Mouse (Mus musculus) central nervous system, embryonic 14 days (tissue): ENCODE data around the gene Mrps18a. TPM values are rescaled to one million over a fixed set of nuclear protein-coding genes. Genes with fewer than 3 reads are reported as not detected.

ENCODE experiments used
- polyA plus RNA-seq: library from polyadenylated mRNA; depleted of rRNA; stranded (reverse); fragments of >200 nt; gene quantifications from 2 replicates; pipeline ENCODE4 v1.2.3, GENCODE M21; 2012; rRNA removed

The Mrps18a gene
- polyA plus RNA-seq = 92.3 and 96.9 TPM in 2 replicates

GRCm38 (mm10) chr17:46110402-46111289, at the start of gene Mrps18a:
TSS of gene Mrps18a (plus strand) at chr17:46110986.

GRCm38 (mm10) chr17:46143578-46144423, 33.0 kb downstream of the Mrps18a start, which contains the start of gene Rsph9:
TSS of gene Rsph9 (minus strand) at chr17:46144216.

GRCm38 (mm10) chr17:46152847-46153782, 42.3 kb downstream of the Mrps18a start, which contains the start of gene Mad2l1bp:
TSS of gene Mad2l1bp (minus strand) at chr17:46153553.

GRCm38 (mm10) chr17:46160686-46161085, 49.9 kb downstream of the Mrps18a start, which contains the start of gene Gtpbp2:
TSS of gene Gtpbp2 (plus strand) at chr17:46161032.

Other genes with a start within 250 kb of the Mrps18a start
- 205 and 227 TPM in 2 replicates for gene Vegfa, start 78.6 kb upstream of the Mrps18a start, polyA plus RNA-seq
- gene Rsph9, start 33.2 kb downstream of the Mrps18a start, polyA plus RNA-seq = 26.1 and 26.4 TPM in 2 replicates
- gene Mad2l1bp, start 42.6 kb downstream of the Mrps18a start, polyA plus RNA-seq = 21.7 and 23.9 TPM in 2 replicates
- 186 and 196 TPM in 2 replicates for gene Gtpbp2, start 50.0 kb downstream of the Mrps18a start, polyA plus RNA-seq
- gene Polh, start 91.7 kb downstream of the Mrps18a start, polyA plus RNA-seq = 11.3 and 12.0 TPM in 2 replicates
- gene Xpo5, start 91.8 kb downstream of the Mrps18a start, polyA plus RNA-seq = 51.0 and 55.9 TPM in 2 replicates
- 120 and 123 TPM in 2 replicates for gene Polr1c, start 137.1 kb downstream of the Mrps18a start, polyA plus RNA-seq
- gene Yipf3, start 137.1 kb downstream of the Mrps18a start, polyA plus RNA-seq = 68.1 and 81.0 TPM in 2 replicates
- gene Lrrc73, start 142.5 kb downstream of the Mrps18a start, polyA plus RNA-seq = 20.0 and 20.2 TPM in 2 replicates
- gene Tjap1, start 172.0 kb downstream of the Mrps18a start, polyA plus RNA-seq = 76.4 and 83.6 TPM in 2 replicates
- gene Dlk2, start 186.4 kb downstream of the Mrps18a start, polyA plus RNA-seq = 74.5 and 85.0 TPM in 2 replicates
- gene Abcc10, start 217.4 kb downstream of the Mrps18a start, polyA plus RNA-seq = 16.7 and 17.0 TPM in 2 replicates